Mouse (Mus musculus) layer of hippocampus, adult 2 months (tissue): Measurements from ENCODE around the gene Ide. TPM values are rescaled to one million over a fixed set of nuclear protein-coding genes. Genes with fewer than 3 reads are reported as not detected.

Experiments used
- DNase-seq, 2 experiments: peaks; one replicate each; pipeline ENCODE4 v3.0.0; 2022; ENCODE audit warnings: low spot score in 2 of 2
- H3K27ac ChIP-seq: fragments of 200-600 bp; 2 replicates; pipeline ENCODE4 v1.8.1; 2022
- H3K4me3 ChIP-seq: fragments of 200-600 bp; 2 replicates; pipeline ENCODE4 v1.8.1; 2022; ENCODE audit warnings: mild to moderate bottlenecking
- CTCF ChIP-seq: fragments of 200-600 bp; conservative IDR thresholded peaks from 2 replicates; pipeline ENCODE4 v1.8.1; 2022; ENCODE audit warnings: antibody characterized with exemption, mild to moderate bottlenecking, moderate library complexity
- total RNA-seq, 2 experiments: library from RNA; stranded (reverse); gene quantifications; 2 replicates each; pipeline ENCODE4 v1.2.3; 2021

The Ide gene
- total RNA-seq, 2 experiments from 2014 or later: 34.9 to 56.2 TPM

- Histone ChIP-seq H3K4me3 (no peak overlapping the region), H3K27ac (no peak overlapping the region)
Measured at GRCm38 (mm10) chr19:37283166-37283565, 54.5 kb downstream of the Ide start.

GRCm38 (mm10) chr19:37281710-37282109 is 55.9 kb downstream of the Ide start:
- Histone ChIP-seq H3K4me3 (no peak overlapping the region), H3K27ac (peak overlapping the region; percentile 23; the same call in 1 of the 2 replicates)
- no peak for TF ChIP-seq CTCF
- no peak for DNase-seq

More at GRCm38 (mm10) chr19:37283166-37283565, 54.5 kb downstream of the Ide start:
- TF ChIP-seq CTCF: no peak
- peak in 1 of 2 experiments; percentile 41 for DNase-seq

GRCm38 (mm10) chr19:37279194-37279593 is 58.5 kb downstream of the Ide start:
- no peak for TF ChIP-seq CTCF
- Histone ChIP-seq H3K27ac (no peak overlapping the region), H3K4me3 (no peak overlapping the region)
- DNase-seq: no peak

DNA sequence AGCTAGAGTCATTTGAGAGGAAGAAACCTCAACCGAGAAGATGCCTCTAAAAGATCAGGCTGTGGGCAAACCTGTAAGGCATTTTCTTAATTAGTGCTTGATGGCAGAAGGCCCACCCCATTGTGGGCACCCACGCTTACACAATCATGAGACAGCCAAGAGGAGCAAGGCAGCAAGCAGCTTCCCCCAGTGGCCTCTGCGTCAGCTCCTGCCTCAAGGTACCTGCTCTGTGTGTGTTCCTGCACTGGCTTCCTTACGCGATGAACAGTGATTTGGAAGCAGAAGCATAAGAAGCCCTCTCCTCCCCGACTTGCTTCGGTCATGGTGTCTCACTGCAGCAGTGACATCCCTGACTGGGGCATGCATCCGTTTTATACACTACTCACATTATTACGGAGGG is 62.1 kb downstream of the Ide start:
- peak overlapping the region; percentile 33; the same call in 1 of the 2 replicates for H3K27ac ChIP-seq
- peak in 1 of 2 experiments; percentile 26 for DNase-seq
- no peak overlapping the region for H3K4me3 ChIP-seq
- TF ChIP-seq CTCF: peak; percentile 14; the same call in 1 of the 2 replicates

DNA sequence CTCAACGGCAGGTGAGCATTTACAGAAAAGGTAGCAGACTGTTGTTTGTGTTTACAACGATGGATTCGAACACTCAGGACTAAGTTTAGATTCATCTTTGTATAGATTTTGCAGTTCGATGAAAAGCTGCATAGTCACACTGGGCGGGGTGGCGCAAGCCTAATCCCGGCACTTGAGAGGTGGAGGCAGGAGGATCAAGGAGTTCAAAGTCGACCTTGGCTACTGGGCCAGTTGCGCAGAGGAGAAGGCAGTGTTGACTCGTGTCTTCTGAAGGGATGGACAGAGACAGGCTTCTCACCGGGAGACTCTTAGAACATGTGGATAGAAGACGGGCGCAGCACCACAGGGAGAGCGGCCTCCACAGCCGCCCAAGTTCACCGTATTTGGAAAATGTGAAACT is 68.5 kb downstream of the Ide start:
- Histone ChIP-seq H3K4me3 (no peak overlapping the region), H3K27ac (no peak overlapping the region)
- no peak for DNase-seq
- TF ChIP-seq CTCF: no peak

DNA sequence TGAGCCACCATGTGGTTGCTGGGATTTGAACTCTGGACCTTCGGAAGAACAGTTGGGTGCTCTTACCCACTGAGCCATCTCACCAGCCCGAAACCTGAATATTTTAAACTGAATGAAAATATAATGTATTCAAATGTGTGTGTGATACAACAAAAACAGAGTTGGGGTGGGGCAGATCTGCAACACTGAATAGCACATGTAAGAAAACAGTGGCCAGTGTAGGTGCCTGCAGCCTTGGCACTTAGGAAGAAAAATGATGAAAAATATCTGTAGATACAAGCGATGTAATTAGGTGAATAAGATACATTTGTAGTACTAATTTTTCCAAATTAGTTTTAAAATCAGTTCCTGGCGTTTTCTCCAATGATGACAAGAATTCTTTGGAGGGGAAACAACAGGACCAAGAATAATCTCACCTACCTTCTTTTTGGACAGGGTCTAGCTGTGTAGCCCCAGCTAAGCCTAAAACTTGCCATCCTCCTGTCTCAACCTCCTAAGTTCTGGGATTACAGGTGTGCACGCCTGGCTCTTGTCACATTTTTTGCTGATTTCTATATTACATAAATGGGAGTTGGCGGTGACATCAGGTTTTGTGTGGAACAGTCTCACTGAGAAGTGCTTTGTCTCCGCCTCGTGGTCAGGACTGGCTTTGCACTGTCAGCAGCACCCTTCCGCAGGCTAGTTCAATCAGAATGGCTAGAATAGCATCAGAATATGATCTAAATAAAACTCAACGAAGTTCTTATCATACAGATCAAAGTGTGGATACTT is 72.1 kb downstream of the Ide start:
- peak; percentile 91 to 99 for DNase-seq
- peak overlapping the region; percentile 24; the same call in 1 of the 2 replicates for H3K4me3 ChIP-seq
- TF ChIP-seq CTCF: peak; percentile 91
- peak overlapping the region; percentile 92 for H3K27ac ChIP-seq

GRCm38 (mm10) chr19:37263943-37264897 is 73.4 kb downstream of the Ide start:
- peak overlapping the region; percentile 28 for H3K4me3 ChIP-seq
- peak overlapping the region; percentile 80 for H3K27ac ChIP-seq
- peak; percentile 58 to 59 for DNase-seq
- TF ChIP-seq CTCF: no peak

DNA sequence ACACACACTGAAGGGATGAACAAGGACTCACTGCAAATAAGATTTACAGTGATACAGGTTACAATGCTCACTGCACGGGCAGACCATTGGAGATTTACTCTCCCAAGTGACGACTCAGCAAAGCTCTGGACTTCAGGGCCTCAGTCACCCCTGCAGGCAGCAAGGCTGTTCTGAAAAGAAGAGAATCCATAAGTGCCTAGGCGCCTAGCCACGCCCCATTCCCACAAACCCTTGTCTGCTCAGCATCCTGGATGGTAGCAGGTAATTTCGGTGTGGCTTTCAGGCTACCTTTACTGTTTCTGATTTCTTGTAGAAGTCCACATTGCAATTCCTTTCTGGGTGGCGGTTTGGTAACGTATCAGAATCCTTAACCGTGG is 74.1 kb downstream of the Ide start:
- peak overlapping the region; percentile 28; the same call in 1 of the 2 replicates for H3K4me3 ChIP-seq
- no peak for TF ChIP-seq CTCF

DNA sequence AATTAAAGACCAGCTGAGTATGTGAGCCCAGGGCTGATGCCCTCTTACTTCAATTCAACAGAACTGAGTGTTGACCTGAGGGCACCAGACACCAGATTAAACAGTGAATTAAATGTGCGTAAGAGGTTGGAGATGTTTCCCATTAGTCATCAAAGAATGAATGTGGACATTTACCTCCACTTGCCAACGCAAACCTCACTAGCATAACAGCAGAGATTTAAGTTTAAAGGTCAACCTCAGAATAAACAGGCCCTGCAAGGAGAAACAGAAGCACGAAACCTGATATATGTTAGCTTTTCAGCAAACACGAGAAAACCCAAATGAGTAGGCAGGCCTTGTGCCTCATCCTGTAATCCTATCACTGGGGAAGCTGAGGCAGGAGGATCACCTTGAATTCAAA is 75.3 kb downstream of the Ide start:
- no peak overlapping the region for H3K4me3 ChIP-seq
- TF ChIP-seq CTCF: no peak
- DNase-seq: no peak
- no peak overlapping the region for H3K27ac ChIP-seq

More for the DNA sequence above, 74.1 kb downstream of the Ide start:
- peak overlapping the region; percentile 80; the same call in 1 of the 2 replicates for H3K27ac ChIP-seq
- no peak for DNase-seq

GRCm38 (mm10) chr19:37255321-37255720 is 82.3 kb downstream of the Ide start:
- TF ChIP-seq CTCF: no peak
- H3K27ac ChIP-seq: no peak overlapping the region; the same call in 1 of the 2 replicates
- DNase-seq: peak; percentile 37 to 64
- no peak overlapping the region for H3K4me3 ChIP-seq

DNA sequence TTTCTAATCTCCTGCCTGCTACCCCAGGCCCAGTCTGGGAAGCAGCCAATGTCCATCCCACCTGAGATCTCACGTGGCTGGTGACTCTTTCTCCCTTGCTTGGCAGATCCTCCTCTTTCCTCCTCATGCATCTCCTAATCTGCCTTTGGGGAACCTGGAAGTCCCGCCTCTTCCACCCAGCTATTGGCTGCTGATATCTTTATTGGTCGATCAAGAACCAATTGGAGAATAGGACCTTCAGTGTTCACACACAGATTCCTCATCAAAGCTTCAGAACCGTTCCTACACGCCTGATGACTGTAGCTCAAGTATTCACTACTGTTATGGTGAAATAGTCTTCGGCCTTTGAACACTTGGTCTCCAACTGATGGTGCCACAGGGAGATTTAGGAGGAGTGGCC is 85.5 kb downstream of the Ide start:
- H3K4me3 ChIP-seq: no peak overlapping the region
- no peak for DNase-seq
- TF ChIP-seq CTCF: no peak
- H3K27ac ChIP-seq: no peak overlapping the region

DNA sequence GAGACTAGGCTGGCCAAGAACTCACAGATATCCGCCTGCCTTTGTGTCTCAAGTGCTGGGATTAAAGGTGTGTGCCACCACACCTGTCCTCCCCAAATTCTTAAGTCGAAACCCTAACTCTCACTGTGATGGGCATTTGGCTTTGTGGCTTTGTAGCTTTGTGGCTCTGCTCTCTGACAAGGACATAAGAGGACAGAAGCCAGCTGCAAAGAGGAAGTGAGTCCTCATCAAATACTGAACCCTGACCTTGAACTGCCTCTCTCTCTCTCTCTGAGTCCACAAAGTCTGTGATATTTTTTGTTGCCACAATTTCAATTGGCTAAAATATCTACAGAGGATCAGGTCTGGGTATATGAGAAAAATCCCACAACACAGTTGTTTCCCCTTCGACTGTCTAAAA is 89.5 kb downstream of the Ide start:
- Histone ChIP-seq H3K4me3 (no peak overlapping the region), H3K27ac (no peak overlapping the region)
- no peak for DNase-seq
- TF ChIP-seq CTCF: no peak

DNA sequence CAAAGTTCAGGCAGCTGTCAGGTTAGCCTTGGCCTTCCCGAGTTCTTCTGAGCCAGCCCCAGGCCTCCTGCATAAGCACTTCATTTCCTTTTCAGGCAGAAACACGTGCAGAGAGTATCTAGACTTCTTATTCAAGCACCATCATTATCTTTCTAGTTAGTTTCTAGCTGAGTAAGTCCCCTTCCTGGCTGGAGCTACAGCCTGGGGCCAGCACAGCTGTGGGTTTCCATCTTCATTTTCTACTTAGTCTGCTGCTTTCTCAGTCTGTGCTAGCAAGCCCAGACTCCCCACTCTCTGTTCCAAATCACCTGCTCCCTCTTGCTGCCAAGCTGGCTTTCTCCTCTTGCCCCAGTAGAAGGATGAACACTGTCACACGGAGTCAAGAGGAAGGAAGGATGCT is 90.8 kb downstream of the Ide start:
- Histone ChIP-seq H3K27ac (no peak overlapping the region), H3K4me3 (no peak overlapping the region)
- TF ChIP-seq CTCF: no peak
- no peak for DNase-seq
